Mouse (Mus musculus) adrenal gland, postnatal 14 days (tissue): Measurements from ENCODE around the gene Tubb4a. TPM values are rescaled to one million over a fixed set of nuclear protein-coding genes. Genes with fewer than 3 reads are reported as not detected.
"Not testable (repeated sequence)": the region's sequence is repeated elsewhere in the genome, so short reads cannot be mapped to it uniquely, and the experiment has no call there.

ENCODE experiments used
- DNase-seq: peaks from one replicate; pipeline ENCODE4 v3.0.0; 2021; ENCODE audit warnings: mixed read lengths
- total RNA-seq: library from RNA; stranded (reverse); gene quantifications from 2 replicates; pipeline ENCODE4 v1.2.3, GENCODE M21; 2021

The Tubb4a gene
- total RNA-seq, 1 experiment from 2014 or later: 6.4 TPM

DNA sequence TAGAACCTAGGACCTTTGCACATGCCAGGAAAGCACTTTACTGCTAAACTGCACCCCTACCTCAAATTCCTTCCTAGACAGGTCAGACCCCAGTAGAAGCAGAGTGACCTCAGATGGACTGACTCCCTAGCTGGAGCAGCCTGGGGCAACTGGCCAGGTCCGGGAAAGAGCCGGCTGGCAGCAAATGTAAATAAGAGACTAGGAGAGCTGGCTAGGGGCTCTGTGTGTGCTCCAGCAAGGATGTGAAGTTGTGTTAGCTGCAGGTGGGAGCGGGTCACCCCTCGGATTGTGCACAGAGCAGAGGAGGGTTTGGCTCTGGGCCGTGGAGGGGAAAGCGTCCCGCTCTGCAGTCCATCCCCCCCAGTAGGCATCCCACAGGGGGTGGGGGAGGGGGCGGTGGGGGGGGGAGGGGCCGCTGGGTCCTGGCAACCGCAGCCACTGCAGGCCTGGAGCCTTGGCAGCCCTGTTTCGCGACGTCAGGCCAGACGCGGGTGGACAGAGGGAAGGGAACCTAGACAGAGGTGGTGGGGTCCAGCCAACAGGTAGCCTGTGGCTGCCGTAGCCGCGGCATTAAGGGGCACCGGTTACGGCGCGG lies 28.6 kb downstream of the Tubb4a start, which contains the start of gene Crb3:
Crb3 (plus strand) TSS at position 215 of the 595 bp plus-strand sequence.
- DNase-seq: peak; percentile 59

DNA sequence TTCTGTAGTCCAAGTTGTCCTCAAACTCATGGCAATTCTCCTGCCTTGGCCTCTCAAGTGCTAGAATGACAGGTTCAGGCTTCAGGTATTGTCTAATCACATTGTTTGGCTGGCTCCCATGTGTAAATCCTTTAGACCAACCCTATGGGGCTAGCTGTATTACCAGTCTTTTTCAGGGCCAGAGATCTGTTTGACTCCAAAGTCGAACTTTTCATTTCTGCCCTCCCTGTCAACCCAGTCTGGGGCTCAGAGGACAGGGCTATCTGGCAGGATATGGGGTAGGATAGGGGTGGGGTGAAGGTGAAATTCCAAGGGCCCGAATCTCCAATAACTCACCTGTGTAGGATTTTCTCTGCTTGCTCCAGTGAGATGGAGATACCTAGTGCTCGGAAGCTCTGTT lies 31.3 kb downstream of the Tubb4a start:
- DNase-seq: no peak

DNA sequence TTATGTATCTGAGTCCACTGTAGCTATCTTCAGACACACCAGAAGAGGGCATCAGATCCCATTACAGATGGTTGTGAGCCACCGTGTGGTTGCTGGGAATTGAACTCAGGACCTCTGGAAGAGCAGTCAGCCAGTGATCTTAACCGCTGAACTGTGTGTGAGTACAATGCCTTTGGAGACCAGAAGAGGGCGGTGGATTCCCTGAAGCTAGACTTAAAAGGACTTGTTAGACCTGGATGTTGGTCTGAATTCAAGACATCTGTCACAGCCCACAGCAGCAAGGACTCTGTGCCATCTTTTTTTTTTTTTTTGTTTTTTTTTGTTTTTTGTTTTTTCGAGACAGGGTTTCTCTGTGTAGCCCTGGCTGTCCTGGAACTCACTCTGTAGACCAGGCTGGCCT lies 35.9 kb downstream of the Tubb4a start:
- not testable (repeated sequence) for DNase-seq

DNA sequence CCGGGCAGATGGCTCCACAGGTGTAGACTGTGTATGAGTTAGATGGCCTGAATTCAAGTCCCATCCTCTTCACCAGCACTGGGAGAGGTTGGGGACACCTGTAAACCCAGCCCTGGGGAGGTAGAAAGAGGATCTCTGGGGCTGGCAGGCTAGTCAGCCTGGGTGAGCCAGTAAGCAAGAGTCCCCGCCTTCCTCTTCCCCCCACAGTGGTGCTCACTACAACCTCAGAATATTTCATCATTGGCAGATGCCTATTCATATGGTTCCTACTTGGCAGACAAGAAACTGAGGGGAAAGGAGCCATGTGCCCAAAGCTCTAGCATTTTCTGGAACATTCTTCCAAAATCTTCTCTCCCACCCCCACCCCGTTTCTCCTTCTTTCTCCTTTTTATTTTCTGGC lies 38.8 kb downstream of the Tubb4a start:
- no peak for DNase-seq

DNA sequence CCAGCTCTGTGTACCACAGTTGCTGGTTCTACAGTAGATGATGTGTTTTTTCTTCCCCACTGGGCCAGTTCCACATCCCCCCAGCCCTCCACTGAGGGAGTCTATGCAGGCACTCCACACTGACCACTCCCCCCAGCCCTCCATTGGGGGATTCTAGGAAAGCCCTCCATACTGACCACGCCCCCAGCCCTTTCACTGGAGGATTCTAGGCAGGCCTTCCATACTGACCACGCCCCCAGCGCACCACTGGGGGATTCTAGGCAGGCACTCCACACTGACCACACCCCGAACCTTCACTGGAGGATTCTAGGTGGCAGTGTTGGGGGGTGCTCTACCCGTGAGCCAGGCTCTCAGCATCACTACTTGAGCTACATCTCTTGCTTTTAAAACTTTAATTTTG lies 40.2 kb downstream of the Tubb4a start:
- peak; percentile 35 for DNase-seq

DNA sequence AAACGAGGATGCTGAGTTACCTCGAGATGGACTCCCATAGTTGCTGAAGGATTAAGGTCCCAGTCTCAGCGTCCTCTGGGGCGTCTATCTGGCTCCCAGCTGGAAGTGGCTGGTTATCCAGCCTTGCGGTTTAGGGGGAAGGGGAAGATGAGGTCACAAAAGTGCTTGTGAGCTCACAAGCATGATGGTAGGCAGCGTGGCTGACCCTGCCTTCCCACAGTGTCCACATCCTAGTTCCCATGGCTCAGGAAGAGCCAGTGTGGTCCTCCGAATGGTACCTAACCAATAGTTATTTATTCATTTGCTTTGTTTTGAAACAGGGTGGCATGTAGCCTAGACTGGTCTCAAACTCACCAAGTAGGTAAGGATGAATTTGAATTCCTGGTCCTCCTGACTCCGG lies 46.0 kb downstream of the Tubb4a start, which contains the start of gene Slc25a41:
Slc25a41 (minus strand) TSS at position 101 of the 400 bp plus-strand sequence.
- no peak for DNase-seq

DNA sequence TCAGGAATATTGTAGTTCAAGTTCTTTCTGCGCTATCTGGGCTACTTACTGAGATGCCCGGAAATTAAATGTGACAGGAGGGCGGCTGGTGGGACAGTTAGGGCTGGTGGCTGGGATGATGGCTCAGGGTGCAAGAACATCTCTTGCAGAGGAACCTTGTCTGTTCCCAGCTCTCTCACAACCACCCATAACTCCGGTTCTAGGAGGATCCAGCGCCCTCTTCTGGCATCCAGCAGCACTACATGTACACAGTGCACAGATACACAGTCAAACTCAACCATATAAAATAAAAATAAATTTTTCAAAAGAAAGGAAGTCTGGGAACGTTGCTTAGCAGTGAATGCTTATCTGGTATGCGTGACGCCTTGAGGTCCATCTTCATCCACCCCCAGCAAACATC lies 48.6 kb downstream of the Tubb4a start:
- DNase-seq: no peak

DNA sequence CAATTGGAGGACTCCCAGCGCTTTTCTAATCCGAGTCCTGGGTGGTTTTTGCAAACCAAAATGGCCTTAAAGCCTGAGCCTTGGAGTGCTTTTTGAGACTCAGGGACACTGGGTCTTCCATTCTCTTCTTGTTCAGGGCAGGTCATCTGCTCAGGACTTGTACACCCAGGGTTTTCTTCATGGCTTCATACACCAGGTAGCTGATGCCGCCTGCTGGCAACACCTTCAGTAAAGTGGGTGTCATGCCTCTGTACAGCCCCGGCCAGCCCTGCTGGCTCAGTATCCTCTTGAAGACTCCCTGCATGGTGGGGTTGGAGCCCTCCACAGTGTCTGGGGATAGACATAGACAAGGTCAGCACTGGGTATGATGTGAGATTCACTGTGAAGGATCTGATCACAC lies 54.7 kb downstream of the Tubb4a start:
- no peak for DNase-seq

DNA sequence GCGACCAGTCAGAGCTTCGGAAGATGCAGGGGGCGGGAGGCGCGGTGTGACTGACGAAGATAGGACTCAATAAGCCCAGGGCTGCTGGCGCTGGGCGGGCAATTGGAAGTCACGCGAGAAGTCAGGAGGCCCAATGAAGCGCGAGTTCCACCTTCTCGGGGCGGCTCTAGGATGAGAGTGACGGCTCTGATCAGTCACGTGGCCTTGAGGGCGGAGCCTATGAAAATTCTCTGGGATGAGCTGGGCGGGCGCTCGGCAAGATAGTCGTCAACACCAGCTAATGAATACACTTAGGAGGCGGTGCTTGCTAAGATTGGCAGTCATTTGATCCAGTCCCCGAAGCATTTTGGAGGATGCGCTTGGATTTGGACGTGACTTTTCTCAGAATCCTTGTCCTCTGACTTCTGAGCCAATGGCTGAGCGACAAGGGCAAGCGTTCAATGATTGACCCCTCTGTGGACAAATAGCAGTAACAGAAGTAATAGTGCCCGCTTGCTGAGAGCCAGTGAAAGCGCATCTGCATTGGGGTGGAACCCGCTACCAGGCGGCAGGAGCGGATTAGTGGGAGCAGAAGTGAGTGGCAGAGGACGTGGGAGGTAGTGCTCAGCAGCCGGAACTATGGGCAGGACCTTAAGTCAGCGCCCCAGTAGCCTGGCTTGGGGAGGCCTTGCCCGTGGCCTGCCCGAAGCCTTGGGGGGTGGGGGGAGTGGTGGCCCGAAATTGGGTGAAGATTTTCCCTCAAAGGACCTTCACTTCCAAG lies 55.7 kb downstream of the Tubb4a start:
- DNase-seq: peak; percentile 99

DNA sequence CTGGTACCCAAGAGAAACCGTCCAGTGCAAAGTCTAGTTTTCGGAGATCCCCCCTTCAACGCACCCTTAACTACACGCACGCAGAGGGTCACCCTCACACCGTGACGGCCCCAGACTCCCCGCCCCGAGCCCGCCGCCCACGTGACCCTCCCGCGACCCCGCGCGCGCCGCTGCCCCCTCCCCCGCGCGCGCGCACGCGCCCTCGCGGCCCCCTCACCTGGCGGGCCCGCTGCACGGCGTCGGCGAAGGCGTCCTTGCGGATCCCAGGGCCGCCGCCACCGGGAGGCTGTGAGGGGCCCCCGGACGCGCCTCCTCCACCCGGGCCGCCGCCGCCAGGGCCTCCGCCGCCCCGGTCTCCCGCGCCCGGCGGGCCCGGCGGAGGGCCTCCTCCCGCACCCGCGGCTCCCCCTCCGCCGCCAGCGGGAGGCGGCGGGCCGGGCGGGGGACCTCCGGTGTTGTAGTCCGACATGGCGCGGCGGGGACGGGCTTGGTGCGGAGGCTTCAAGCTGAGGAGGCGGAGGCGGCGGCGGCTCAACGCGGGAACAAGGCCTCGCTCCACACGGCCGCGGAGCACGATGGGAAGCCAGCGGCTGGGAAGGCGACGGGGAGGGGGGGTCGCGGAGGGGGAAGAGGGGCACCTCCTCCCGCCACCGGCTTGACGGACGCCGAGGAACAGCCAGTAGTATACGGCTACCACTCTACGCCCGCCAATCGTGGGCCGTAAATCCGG lies 56.5 kb downstream of the Tubb4a start, which contains the start of gene Khsrp:
Khsrp (minus strand) TSS at position 592 of the 730 bp plus-strand sequence.
- DNase-seq: peak; percentile 71

Other genes starting within 250 kb of the Tubb4a start
- gene Acsbg2, start 213.3 kb downstream of the Tubb4a start, total RNA-seq: 0.44 and 0.64 TPM in 2 replicates
- gene 1700061G19Rik, start 212.3 kb downstream of the Tubb4a start, total RNA-seq: 7.2 and 7.3 TPM in 2 replicates
- 29.0 and 33.6 TPM in 2 replicates for gene Mllt1, start 152.4 kb downstream of the Tubb4a start, total RNA-seq
- gene Acer1, start 105.7 kb downstream of the Tubb4a start, total RNA-seq: not detected in 2 replicates
- 106 and 107 TPM in 2 replicates for gene Clpp, start 97.5 kb downstream of the Tubb4a start, total RNA-seq
- gene Alkbh7, start 90.4 kb downstream of the Tubb4a start, total RNA-seq: 65.6 and 67.0 TPM in 2 replicates
- gene Pspn, start 87.8 kb downstream of the Tubb4a start, total RNA-seq: 1.1 TPM in 1 of 2 replicates, not detected in the other
- gene Gtf2f1, start 76.5 kb downstream of the Tubb4a start, total RNA-seq: 53.7 and 63.7 TPM in 2 replicates
- not detected in 2 replicates for gene Gm17949, start 76.3 kb downstream of the Tubb4a start, total RNA-seq
- 90.2 and 99.9 TPM in 2 replicates for gene Khsrp, start 56.3 kb downstream of the Tubb4a start, total RNA-seq
- gene Slc25a41, start 46.1 kb downstream of the Tubb4a start, total RNA-seq: not detected in 2 replicates
- gene Crb3, start 28.7 kb downstream of the Tubb4a start, total RNA-seq: 0.38 and 1.4 TPM in 2 replicates
- gene Slc25a23, start 27.9 kb downstream of the Tubb4a start, total RNA-seq: 91.4 and 116 TPM in 2 replicates
- gene Dennd1c, start 9.3 kb downstream of the Tubb4a start, total RNA-seq: 1.7 and 9.7 TPM in 2 replicates
- gene Tnfsf9, start 17.5 kb upstream of the Tubb4a start, total RNA-seq: 0.44 and 0.68 TPM in 2 replicates
- not detected in 2 replicates for gene Cd70, start 62.0 kb upstream of the Tubb4a start, total RNA-seq
- gene Tnfsf14, start 106.4 kb upstream of the Tubb4a start, total RNA-seq: 0.19 and 0.53 TPM in 2 replicates
- 181 and 603 TPM in 2 replicates for gene C3, start 140.4 kb upstream of the Tubb4a start, total RNA-seq
- 54.2 and 56.4 TPM in 2 replicates for gene Gpr108, start 160.7 kb upstream of the Tubb4a start, total RNA-seq
- 38.5 and 45.1 TPM in 2 replicates for gene Trip10, start 161.7 kb upstream of the Tubb4a start, total RNA-seq
- gene Vav1, start 191.3 kb upstream of the Tubb4a start, total RNA-seq: 2.8 and 9.7 TPM in 2 replicates